Mouse (Mus musculus): ENCODE data around the gene Gm6370.
"Not testable (repeated sequence)": the region's sequence is repeated elsewhere in the genome, so short reads cannot be mapped to it uniquely, and the experiment has no call there.

GRCm38 (mm10) chr5:146525501-146525900, 34.3 kb downstream of the Gm6370 start, which contains the start of gene Gm3404:
- TF ChIP-seq CTCF (IDR thresholded peaks at IDR 0.05; ENCODE audit: low read depth, low read length); POLR2AphosphoS5 (IDR thresholded peaks at IDR 0.05; ENCODE audit: insufficient replicate concordance, low read depth, low read length); TAL1 (conservative IDR thresholded peaks at IDR 0.05; ENCODE audit: low read depth, low read length); GATA1 (IDR thresholded peaks at IDR 0.05; ENCODE audit: borderline replicate concordance, low read length); GATA2 (IDR thresholded peaks at IDR 0.05; ENCODE audit: borderline replicate concordance, low read depth, low read length): not testable (repeated sequence)
